Mouse (Mus musculus) adrenal gland, adult 2 months (tissue): ENCODE measurements around the gene Atxn2l. TPM values are rescaled to one million over a fixed set of nuclear protein-coding genes. Genes with fewer than 3 reads are reported as not detected.

ENCODE experiments used
- DNase-seq: peaks from one replicate; pipeline ENCODE4 v3.0.0; 2021
- long read RNA-seq: library from polyadenylated mRNA; stranded (forward); transcript quantifications from one replicate; pipeline ENCODE4 v2.0.0, GENCODE M21; 2021
- polyA plus RNA-seq: library from polyadenylated mRNA; depleted of rRNA; stranded (reverse); fragments of >200 nt; gene quantifications from 2 replicates; pipeline ENCODE4 v1.2.3, GENCODE M21; 2012; rRNA removed
- total RNA-seq, 2 experiments: library from RNA; stranded (reverse); gene quantifications; 2 replicates each; pipeline ENCODE4 v1.2.3; 2021

Gene Atxn2l
- 100 to 1,000 TPM in 1 of 2 experiments, 10 to 100 TPM in 1; 83.7 to 108 TPM for total RNA-seq
- 454 and 474 TPM in 2 replicates for polyA plus RNA-seq
- long read RNA-seq, partial matches to known transcripts = 4 of 13 reads
- long read RNA-seq, other reads (novel, unspliced or antisense) = 9 of 13 reads

DNA sequence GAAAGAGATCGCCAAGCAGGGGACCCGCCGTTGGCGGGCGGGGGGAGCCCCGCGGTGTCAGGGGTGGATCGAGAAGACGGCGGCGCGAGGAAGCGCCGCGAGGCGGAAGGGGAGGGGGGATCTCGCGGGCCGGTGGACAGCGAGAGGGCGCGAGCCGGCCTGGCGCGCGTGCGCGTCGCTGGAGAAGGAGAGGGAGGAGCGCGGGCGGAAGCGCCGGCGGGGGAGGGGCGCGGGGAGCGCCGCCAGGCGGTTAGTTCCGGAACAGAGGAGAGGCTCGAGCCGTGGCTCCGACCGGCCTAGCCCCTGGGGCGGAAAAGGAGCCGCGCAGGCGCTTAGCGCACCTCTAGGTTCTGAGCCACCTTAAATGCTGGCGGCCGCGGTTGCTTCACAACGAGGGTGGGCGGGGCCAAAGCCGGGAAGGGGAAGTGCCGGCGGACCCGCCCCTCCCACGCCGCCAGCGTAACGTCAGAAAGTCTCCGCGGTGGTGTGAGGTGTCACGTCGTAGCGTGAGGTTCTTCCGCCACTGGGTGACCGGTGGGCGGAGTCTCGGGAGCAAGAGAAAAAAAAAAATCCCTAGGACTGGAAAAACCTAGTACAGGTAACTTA is at the start of gene Atxn2l:
TSS of gene Atxn2l (minus strand) at position 165 of the 606 bp plus-strand sequence.
- peak; percentile 100 for DNase-seq

DNA sequence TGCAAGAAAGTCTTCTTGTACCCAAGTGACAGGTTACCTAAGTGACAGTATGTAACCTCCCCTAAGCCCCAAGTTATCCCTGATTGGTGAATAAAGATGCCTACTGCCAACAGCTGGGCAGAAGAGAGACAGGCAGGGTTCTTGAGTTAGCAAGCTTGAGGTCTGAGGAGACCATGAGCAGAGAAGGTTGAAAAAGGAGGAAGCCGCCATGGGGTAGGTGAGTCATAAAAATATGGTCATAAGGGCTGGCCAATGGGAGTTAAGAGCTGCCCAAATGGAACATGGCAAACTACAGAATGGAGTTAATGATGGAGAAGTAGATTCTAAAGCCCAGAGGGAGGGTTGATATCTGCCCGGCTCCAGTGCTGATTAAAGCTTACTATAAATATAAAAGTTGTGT is 42.4 kb upstream of the Atxn2l start:
- no peak for DNase-seq

DNA sequence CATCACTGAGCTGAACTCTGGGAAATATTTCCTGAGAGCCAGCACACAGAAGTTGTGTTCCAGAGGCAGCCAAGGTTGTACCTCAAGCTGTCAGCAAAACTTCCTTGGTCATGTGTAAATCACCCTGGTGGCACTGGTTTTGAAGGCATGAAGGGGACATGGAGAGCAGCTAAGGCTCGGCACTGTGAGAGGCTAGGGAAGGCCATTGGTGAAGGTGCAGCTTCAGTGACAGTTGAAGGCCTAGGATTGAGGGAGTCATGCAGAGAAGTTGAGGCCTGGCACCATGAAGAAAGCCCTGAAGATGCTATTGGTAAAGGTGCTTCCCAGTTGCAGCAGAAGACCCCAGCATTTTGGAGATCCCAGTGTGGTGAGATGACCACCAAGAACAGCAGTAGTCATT is 38.4 kb upstream of the Atxn2l start:
- no peak for DNase-seq

DNA sequence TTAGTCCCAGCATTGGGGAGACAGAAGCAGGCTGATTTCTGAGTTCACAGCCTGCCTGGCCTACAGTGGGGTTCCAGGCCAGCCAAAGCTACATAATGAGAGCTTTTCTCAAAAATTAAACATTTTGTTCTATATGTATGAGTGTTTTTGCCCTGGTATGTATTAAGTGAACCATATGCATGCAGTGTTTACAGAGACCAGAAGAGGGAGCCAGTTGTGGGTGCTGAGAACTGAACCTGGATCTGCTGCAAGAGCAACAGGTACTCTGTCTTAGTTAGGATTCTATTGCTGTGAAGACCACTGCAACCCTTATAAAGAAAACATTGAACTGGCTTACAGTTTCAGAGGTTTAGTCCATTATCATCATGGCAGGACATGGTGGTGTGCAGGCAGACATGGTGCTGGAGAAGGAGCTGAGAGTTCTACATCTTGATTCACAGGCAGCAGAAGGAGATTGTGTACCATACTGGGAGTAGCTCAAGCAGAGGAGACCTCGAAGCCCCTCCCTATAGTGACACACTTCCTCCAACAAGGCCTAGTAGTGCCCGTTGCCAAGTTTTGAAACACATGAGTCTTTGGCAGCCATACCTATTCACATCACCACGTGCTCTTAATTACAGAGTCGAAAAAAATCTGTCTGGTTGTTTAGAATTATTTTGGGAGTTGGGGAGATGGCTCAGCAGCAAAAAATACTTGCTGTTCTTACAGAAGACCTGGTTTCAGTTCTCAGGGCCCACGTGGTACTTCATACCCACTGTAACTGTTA is 34.8 kb upstream of the Atxn2l start:
- no peak for DNase-seq

DNA sequence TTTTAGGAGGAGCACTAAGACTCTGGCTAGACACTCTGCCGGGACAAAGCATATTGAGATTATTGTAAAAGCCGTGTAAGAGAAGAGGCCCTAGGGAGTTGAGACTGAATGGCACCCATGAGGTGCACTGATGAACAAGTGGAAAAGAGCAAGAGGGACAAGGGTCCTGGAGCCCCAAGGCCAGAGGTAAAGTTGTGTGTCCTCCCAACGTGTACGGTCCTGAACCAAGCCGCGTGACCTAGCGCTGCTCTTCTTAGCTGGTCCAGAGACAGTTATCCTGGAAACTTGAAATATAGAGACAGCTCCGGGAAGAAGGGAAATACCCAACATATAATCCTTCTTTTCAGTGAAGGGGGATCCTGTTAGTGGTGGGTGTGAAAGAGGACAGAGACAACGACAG is 33.2 kb upstream of the Atxn2l start:
- DNase-seq = no peak

DNA sequence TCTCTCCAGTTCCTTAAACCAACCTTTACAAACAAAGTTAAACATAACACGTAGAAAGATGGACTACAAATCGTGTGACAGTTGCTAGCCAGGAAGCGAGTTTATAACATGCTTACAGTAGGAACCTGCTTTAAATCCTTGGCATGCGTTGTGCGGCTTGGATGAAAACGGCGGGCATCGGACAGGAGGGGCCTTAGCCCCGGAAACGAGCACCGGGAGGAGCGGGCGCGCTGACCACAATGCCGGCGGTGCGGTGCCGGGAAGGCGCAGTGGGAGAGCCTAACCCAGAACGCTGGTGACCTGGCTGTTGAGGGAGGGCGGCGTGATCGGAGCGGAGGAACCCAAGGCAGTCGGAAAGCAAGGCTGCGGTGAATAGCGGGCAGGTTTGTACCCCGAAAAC is 32.5 kb upstream of the Atxn2l start:
- peak; percentile 40 for DNase-seq

DNA sequence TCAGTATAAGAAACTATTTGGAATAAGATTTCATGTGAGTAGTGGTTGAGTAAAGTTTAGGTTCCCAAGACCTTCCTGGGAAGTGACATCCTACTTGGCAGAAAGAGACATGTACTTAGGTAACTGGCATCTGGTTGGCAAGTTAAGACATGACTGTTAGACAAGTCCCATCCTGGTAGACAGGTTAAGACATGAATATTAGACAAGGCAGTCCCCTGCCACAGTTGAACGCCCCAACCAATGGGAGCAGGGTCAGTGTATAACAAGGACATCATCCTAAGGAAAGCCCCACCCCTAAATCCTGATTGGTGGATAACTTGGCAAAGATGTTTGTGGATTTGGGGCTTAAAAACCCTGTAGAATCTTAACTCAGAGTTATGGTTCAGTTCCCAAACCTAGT is 30.2 kb upstream of the Atxn2l start:
- DNase-seq = no peak

DNA sequence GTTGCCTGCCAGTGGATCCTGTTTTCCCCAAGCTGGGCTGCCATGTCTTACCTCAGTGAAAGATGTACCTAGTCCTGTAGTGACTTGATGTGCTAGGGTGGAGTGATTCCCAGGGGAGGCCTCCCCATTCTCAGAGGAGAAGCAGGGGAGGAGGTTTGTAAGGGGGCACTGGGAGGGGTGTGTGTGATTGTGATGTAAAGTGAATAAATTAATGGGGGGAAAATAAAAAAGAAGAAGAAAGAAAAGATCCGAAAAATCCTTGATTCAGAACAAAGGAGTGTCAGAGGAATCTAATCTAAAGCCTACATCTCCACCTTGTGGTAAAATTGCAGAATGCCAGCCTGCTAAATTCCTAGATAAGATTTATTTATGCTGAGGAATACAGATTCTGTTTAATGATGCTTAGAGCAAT is 24.9 kb upstream of the Atxn2l start:
- DNase-seq = no peak

DNA sequence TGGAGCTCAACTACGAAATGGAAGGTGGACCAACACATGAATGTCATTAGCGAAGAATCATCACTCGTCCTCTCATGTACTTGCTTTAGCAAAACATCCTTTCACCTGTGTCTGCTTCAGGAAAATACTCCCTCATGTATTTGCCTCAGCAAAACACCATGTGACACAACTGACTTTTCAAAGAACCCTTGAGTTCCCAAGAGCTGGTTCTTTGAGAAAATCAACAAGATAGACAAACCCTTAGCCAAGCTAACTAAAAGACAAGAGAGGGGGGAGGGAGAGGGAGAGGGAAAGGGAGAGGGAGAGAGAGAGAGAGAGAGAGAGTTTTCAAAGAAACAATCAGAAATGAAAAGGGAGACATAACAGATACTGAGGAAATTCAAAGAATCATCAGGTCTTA is 20.1 kb upstream of the Atxn2l start:
- no peak for DNase-seq

DNA sequence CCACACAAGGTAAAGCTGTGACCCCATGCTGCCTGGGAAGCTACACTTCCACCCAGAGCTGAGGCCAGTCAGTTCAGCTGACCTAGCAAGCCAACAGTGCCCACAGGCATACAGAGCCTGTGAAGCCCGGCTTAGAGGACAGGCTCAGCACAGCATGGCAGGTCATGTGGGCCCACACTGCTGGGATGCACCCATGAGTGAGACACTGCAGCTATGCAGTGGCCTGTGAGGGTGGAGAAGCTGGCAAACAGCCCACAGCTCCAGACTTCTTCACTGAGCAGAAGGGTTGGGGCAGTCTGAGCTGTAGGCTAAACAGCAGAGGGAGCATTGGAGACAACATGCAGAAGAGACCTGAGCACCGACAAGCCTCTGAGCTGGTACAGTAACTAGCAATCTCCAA is 16.3 kb upstream of the Atxn2l start:
- peak; percentile 30 for DNase-seq

DNA sequence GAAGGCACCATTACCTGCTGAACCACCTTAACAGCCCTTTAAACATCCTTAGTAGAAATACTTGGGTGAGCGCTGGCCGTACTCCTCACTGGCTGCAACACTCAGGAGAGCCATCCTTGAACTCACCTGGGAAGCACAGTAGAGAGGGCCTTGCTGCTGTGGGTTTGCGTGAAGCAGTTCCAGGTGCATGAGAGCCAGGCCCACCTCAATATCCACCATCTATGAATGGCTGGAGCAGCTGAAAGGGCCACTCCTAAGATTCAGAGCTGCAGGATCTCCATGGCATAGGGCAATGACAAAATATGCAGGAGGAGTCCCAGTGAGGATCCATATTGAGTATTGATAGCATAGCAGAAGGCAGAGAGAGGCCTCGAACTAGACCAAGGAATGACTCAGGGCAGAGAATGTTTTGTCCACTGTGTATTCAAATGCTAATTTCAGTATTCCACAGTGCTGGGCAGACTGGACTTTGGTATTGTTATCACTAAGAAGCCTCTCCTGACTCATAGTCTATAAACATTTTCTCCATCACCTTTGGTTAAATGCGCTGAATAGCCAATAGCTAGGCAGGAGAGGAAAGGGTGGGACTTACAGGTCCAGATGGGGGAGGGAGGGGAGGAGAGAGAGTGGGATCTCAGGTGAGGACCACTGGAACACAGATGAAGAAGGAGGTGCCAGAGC is 15.2 kb upstream of the Atxn2l start:
- no peak for DNase-seq

DNA sequence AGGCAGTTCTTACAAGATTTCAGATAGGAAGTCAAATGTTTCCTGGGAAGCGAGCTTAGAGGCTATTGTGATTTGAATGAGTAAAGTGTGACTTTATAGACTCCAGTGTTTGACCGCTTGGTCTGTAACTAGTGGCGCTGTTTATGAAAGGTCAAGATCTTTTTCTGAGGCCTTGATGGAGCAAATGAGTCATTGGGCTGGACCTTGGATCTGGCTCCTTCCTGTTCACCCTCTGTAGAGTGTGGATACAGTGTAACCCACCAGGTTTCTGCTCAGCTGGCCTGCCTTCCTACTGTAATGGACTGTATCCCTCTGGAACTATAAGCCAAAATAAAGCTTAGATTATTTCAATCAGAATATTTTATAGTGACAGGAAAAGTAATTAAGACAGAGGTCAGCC is 8.1 kb upstream of the Atxn2l start:
- DNase-seq = peak; percentile 78

DNA sequence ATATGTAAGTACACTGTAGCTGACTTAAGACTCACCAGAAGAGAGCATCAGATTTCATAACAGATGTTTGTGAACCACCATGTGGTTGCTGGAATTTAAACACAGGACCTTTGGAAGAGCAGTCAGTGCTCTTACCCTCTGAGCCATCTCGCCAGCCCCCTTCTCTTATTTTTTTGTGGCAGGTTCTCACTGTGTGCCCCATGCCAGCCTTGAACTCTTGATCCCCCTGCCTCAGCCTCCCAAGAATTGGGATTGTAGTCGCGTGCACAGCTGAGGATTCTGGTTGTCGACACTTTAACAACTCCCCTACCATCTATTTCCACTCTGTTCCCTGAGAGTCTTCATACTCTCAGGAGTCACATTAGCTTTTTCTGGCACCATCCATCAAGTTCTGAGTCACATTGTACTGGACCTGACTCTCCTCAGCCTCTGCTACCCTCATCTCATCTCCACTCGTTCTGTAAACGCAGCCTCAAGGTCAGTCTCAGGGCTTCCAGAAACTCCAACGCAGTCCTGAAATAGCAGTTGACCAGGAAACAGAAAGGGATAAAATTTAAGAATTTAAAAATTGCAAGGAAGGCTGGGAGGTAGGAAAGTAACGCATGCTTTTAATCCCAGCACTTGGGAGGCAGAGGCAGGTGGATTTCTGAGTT is 4.0 kb upstream of the Atxn2l start:
- DNase-seq = peak; percentile 70

DNA sequence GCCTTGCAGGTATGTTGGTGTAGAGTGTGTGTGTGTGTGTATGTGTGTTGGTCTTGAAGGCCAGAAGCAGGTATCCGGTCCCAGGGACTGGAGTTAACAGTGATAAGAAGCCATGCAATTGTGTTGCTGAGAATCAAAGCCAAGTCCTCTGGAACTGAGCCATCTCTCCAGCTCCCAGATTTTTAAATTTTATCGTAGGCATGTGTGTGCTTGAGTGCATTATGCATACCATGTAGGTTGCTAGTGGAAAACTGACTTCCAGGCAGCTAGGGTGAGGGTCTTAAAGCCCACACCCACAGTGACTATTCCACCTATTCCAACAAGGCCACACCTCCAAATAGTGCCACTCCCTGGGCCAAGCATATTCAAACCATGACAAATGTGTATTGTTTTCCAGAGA is 1.7 kb upstream of the Atxn2l start:
- DNase-seq = no peak

DNA sequence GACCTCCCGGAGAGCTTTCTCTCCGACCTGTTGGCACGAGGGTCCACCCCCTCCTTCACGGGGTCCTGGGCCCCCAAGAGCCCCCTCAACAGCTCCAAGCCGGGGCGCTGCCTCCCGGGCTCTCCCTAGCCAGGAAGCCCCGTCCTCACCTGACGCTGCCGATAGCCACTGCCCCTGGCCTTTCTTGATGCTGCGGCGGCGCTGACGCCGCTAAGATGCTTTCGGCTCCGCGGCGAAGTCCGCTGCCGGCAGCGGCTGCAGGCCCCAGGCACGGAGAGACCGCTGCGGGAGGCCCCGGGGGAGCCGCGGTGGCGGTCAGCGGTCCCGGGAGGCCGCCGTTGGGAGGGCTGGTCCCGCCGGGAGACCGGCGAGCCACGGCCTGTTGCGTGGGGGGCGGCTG is 486 bp downstream of the Atxn2l start:
- DNase-seq = no peak

DNA sequence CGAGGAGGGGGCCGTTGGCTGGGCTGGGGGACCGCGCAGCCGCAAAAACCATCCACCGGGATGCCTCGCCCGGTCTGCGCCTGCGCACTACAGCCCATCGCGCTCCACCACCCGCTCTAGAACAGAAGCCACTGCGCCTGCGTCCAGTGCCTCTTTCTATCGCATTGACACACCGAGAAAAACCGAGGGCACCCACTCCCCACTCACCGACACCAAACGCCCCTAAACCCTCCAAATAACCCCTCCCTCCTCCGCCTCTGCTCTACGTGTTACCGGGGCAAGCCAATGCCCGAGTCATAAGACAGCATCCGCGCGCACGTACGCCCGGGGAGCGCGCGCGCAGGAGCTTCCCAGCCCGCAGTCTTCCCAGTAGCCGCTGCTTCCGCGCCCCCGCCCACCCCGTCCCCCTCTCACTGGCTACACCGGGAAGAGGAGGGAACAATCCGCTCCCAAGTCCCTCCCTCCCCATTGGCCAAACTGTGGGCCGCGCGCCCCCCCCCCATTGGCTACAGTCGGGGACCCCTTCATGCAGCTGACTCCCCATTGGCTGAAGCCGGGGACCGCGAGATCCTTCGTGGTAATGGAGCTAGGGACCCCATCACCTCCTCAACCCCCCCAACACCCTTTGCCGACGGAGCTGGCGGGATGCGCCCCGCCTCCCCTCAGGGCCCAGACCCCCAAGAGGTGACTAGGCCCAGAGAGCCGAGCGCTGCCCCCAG is 1.1 kb downstream of the Atxn2l start:
- DNase-seq = peak; percentile 95

DNA sequence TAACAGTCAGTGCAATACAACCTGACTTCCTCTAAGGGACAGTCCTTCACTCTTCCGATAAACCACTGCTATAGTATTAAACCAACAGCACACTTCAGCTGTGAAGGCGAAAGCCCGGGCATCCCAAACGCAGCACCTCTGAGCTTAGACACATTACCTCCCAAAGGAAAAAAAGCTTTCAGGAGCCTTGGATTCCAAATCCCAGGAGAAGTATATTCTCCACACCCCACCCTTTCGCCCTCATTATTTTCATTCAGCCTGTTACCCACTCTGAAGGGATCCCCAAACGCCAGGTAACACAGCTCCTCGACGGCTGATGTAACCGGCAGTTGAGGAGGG is 1.6 kb downstream of the Atxn2l start:
- no peak for DNase-seq

DNA sequence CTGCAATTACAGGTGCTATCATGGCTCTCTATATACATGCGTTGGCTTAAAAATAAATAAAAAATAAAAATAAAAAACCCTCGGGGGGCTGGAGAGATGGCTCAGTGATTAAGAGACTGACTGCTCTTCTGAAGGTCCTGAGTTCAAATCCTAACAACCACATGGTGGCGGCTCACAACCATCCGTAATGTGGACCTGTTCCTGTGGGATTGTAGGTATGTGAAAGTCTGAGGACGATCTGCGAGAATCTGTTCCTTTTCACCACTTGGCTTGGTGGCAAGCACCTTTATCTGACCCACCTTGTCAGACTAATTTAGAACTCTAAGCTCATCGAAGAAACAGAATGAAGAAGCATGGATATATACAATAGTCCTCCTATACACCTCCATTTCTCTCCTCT is 3.8 kb downstream of the Atxn2l start:
- no peak for DNase-seq

DNA sequence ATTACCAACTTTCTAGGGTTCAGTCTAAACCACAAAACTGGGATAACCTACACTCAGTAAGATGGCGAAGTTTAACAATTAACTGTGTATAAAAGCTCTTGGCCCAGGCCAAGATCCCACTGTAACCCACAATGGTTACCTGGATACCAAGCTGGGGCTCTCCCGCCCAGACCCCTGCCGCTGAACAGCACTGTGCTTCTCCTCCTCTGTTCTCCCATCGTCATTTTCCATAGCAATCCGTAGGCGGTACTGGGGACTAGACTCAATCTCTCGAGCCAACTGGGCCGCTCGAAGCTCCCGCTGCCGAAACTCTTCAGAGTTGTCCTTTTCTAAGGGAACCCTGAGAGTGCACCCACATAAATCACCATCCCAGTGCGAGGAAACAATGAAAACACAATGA is 5.3 kb downstream of the Atxn2l start:
- no peak for DNase-seq

DNA sequence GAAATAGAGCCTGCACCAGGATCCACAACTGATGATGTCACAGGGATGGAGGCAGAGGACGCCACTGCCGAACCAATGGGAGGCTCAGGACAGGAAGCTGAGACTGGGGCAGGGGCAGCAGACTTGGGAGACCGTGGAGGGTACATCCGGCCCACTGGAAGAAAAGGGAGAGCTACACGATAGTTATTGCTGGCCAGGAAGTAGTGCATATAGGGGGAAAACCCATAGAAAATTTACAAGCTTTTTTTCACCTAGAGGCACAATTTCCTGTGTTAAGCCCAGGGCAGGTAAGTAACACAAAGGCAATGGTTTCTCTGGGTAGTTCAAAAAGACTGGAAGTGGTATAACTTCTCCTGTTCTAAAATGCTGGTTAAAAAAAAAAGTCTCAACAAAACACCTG is 6.8 kb downstream of the Atxn2l start:
- DNase-seq = no peak

DNA sequence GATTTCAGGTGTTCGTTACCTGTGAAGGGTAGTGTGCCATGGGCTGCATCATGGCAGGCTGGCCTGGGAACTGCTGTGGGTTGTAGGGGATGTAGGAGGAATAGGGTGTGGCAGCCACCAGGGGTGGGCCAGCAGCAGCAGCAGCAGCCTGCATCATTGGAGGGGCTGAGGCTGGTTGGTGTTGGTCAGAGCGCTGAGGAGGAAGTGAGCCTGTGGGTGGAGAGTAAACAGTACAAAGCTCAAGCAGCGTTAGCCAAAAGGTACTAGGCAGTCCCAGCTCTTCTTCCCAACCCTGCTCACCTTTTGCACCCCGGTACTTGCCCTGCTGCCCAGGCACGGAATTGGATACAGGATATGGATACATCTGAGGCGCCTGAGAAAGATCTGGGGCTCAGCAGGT is 9.1 kb downstream of the Atxn2l start:
- no peak for DNase-seq

DNA sequence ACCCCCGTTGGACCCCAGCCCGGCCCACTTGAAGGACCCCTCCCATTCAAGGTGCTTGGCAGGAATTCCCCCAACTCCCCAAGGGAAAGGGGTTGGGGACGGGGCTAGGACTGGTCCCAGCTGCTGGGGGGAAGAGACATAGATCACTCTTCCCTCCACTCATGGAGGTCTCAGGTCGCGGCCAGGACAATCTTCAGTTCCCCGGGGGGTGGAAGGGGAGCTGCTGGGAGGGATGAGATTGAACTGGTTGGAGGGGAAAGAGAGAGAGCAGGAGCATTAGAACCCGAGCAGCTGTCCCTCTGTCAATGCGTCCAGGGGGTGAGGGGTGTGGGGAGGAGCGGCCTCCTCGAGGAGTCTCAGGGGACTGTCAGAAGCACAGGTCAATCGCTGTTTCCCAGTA is 11.3 kb downstream of the Atxn2l start:
- DNase-seq = no peak
